Mouse (Mus musculus) cerebellum, adult 18-20 months (tissue): Measurements from ENCODE around the gene Peli2.

Experiments
- DNase-seq, 2 experiments: peaks; one replicate each; pipeline ENCODE4 v3.0.0; 2021

The Peli2 gene

GRCm38 (mm10) chr14:48226759-48227158 lies 106.1 kb downstream of the Peli2 start:
- no peak for DNase-seq

GRCm38 (mm10) chr14:48234785-48235519 lies 114.3 kb downstream of the Peli2 start:
- peak; percentile 58 to 61 for DNase-seq

- no peak for DNase-seq
These were observed 120.7 kb downstream of the Peli2 start for GRCm38 (mm10) chr14:48241335-48241734.

- no peak for DNase-seq
These were observed 125.6 kb downstream of the Peli2 start for GRCm38 (mm10) chr14:48246236-48246635.

GRCm38 (mm10) chr14:48246963-48247362 lies 126.3 kb downstream of the Peli2 start:
- DNase-seq: no peak

GRCm38 (mm10) chr14:48249459-48249858 lies 128.8 kb downstream of the Peli2 start:
- no peak for DNase-seq

- no peak for DNase-seq
These were observed 129.3 kb downstream of the Peli2 start for GRCm38 (mm10) chr14:48249909-48250308.

GRCm38 (mm10) chr14:48251381-48251979 lies 130.9 kb downstream of the Peli2 start:
- DNase-seq: no peak

GRCm38 (mm10) chr14:48253183-48253582 lies 132.6 kb downstream of the Peli2 start:
- no peak for DNase-seq

GRCm38 (mm10) chr14:48254696-48255095 lies 134.1 kb downstream of the Peli2 start:
- DNase-seq: no peak

- no peak for DNase-seq
These were observed 134.7 kb downstream of the Peli2 start for GRCm38 (mm10) chr14:48255290-48255689.

GRCm38 (mm10) chr14:48257759-48258158 lies 137.1 kb downstream of the Peli2 start:
- DNase-seq: peak; percentile 73 to 79

GRCm38 (mm10) chr14:48258696-48259366 lies 138.2 kb downstream of the Peli2 start:
- no peak for DNase-seq

- no peak for DNase-seq
These were observed 142.5 kb downstream of the Peli2 start for GRCm38 (mm10) chr14:48263146-48263545.

GRCm38 (mm10) chr14:48266710-48267109 lies 146.1 kb downstream of the Peli2 start:
- no peak for DNase-seq

GRCm38 (mm10) chr14:48278291-48278690 lies 157.7 kb downstream of the Peli2 start:
- no peak for DNase-seq

- DNase-seq: no peak
These were observed 166.3 kb downstream of the Peli2 start for GRCm38 (mm10) chr14:48286949-48287348.

GRCm38 (mm10) chr14:48287581-48287980 lies 167.0 kb downstream of the Peli2 start:
- DNase-seq: no peak

GRCm38 (mm10) chr14:48288600-48288999 lies 168.0 kb downstream of the Peli2 start:
- no peak for DNase-seq

GRCm38 (mm10) chr14:48289602-48290599 lies 169.3 kb downstream of the Peli2 start:
- DNase-seq: no peak

GRCm38 (mm10) chr14:48293498-48293897 lies 172.9 kb downstream of the Peli2 start:
- no peak for DNase-seq

GRCm38 (mm10) chr14:48295410-48295809 lies 174.8 kb downstream of the Peli2 start:
- no peak for DNase-seq

- DNase-seq: no peak
These were observed 175.2 kb downstream of the Peli2 start for GRCm38 (mm10) chr14:48295815-48296271.
